Mouse (Mus musculus): ENCODE results near the gene Eaf1. TPM values are rescaled to one million over a fixed set of nuclear protein-coding genes. Genes with fewer than 3 reads are reported as not detected.

Eaf1 gene
- 3.1 and 4.1 TPM in 2 replicates for polyA plus RNA-seq (2021; fragmentation: Nextera tagmentation)
- long read RNA-seq, experiment 1, full-length matches to known transcripts, result 50 of 62 reads
- long read RNA-seq, experiment 1, partial matches to known transcripts, result 10 of 62 reads
- long read RNA-seq, experiment 1, other reads (novel, unspliced or antisense), result 2 of 62 reads
- long read RNA-seq, experiment 2, full-length matches to known transcripts, result 5 of 8 reads
- long read RNA-seq, experiment 2, partial matches to known transcripts, result 1 of 8 reads
- long read RNA-seq, experiment 2, other reads (novel, unspliced or antisense), result 2 of 8 reads

DNA sequence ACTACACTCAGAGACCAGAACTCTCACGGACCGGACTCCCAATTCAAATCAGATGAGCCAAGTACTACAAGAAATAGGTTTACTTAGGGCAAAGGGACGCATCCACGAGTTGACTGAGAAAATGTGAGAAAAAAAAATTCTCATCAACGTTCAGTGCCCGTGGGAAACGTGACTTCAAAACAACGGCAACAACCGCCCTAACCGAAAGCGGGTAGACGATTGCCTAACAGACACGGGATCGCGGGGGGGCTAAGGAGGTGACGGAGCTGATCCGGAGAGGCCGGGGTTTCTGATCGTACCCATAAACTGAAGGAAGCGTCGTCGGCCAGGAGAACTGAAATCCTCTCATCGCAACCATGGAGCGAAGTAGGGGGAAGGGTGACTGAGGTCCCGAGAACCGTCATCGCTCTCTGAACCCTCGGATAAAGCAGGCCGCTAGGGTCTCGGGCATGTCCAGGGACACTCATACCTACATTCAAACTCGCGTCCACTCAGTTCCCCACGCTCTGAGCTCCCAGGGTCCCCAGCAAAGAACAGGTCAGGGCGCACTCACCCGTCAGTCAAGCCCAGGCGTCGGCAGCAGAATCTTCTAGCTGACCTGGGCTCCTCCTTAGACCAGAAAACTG is at the start of gene Eaf1:
Eaf1 (plus strand) TSS at position 51 of the 626 bp plus-strand sequence.

DNA sequence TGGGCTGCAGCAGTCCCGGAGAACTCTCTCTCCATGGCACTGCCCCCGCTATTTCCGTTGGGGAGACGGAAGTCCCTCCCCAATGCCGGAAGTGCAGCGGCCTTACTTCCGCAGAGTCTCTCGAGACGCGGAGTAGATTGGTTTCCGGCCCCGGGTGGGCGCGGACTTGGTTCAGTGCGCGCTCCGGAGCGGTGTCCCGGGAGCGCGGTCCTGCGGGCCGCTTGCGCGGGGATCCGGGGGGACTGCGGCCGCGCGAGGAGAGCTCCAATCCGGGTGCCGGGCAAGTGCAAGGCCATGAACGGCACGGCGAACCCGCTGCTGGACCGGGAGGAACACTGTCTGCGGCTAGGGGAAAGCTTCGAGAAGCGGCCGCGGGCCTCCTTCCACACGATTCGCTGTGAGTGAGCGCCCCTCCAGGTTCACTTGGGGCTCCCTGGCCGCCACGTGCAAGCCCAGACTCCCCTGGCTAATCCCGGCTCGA is 816 bp downstream of the Eaf1 start, which contains the start of gene Mettl6:
Mettl6 (minus strand) TSS at position 66 of the 481 bp plus-strand sequence.

Other genes starting within 250 kb of the Eaf1 start
- gene Phf7, start 243.1 kb upstream of the Eaf1 start, polyA plus RNA-seq (2021; fragmentation: Nextera tagmentation), result 3.6 and 3.7 TPM in 2 replicates
- gene Bap1, start 242.9 kb upstream of the Eaf1 start, polyA plus RNA-seq (2021; fragmentation: Nextera tagmentation), result 78.3 and 83.8 TPM in 2 replicates
- 2.8 and 3.2 TPM in 2 replicates for gene Dnah1, start 170.5 kb upstream of the Eaf1 start, polyA plus RNA-seq (2021; fragmentation: Nextera tagmentation)
- 14.1 and 16.4 TPM in 2 replicates for gene Capn7, start 157.8 kb upstream of the Eaf1 start, polyA plus RNA-seq (2021; fragmentation: Nextera tagmentation)
- gene Sh3bp5, start 58.3 kb upstream of the Eaf1 start, polyA plus RNA-seq (2021; fragmentation: Nextera tagmentation), result 22.4 and 23.5 TPM in 2 replicates
- 12.1 and 12.4 TPM in 2 replicates for gene Mettl6, start 641 bp downstream of the Eaf1 start, polyA plus RNA-seq (2021; fragmentation: Nextera tagmentation)
- gene Colq, start 96.9 kb downstream of the Eaf1 start, polyA plus RNA-seq (2021; fragmentation: Nextera tagmentation), result 0.82 and 0.84 TPM in 2 replicates
- not detected in 2 replicates for gene Gm49387, start 146.5 kb downstream of the Eaf1 start, polyA plus RNA-seq (2021; fragmentation: Nextera tagmentation)
- gene Btd, start 146.6 kb downstream of the Eaf1 start, polyA plus RNA-seq (2021; fragmentation: Nextera tagmentation), result 7.2 and 8.8 TPM in 2 replicates
- gene Hacl1, start 146.9 kb downstream of the Eaf1 start, polyA plus RNA-seq (2021; fragmentation: Nextera tagmentation), result 7.8 and 13.5 TPM in 2 replicates

Measured in left cerebral cortex, adult 6 months (tissue).